Mouse (Mus musculus) intestine, embryonic 15.5 days (tissue): ENCODE measurements around the gene 4930583I09Rik. TPM values are rescaled to one million over a fixed set of nuclear protein-coding genes. Genes with fewer than 3 reads are reported as not detected.

Source experiments
- ATAC-seq: fragments of 200-750 bp; cut with Nextera tagmentation; 2 replicates; pipeline ENCODE4 v1.8.0; 2017; ENCODE audit warnings: moderate TSS enrichment, moderate library complexity
- H3K27ac ChIP-seq: fragments of 300-500 bp; sonication (generic); 2 replicates; pipeline ENCODE4 v1.5.1; 2015; ENCODE audit warnings: mild to moderate bottlenecking, inconsistent platforms
- H3K27me3 ChIP-seq: fragments of 300-500 bp; sonication (generic); replicated peaks from 2 replicates; pipeline ENCODE4 v1.6.1; 2015; ENCODE audit warnings: inconsistent platforms
- H3K36me3 ChIP-seq: fragments of 300-500 bp; sonication (generic); 2 replicates; pipeline ENCODE4 v1.6.1; 2015; ENCODE audit warnings: inconsistent platforms
- H3K4me1 ChIP-seq: fragments of 300-500 bp; sonication (generic); replicated peaks from 2 replicates; pipeline ENCODE4 v1.6.1; 2015; ENCODE audit warnings: inconsistent platforms
- H3K4me2 ChIP-seq: fragments of 300-500 bp; sonication (generic); replicated peaks from 2 replicates; pipeline ENCODE4 v1.6.1; 2015; ENCODE audit warnings: mild to moderate bottlenecking, inconsistent platforms
- H3K4me3 ChIP-seq: fragments of 300-500 bp; sonication (generic); replicated peaks from 2 replicates; pipeline ENCODE4 v1.5.1; 2015; ENCODE audit warnings: inconsistent platforms
- H3K9ac ChIP-seq: fragments of 300-500 bp; sonication (generic); 2 replicates; pipeline ENCODE4 v1.6.1; 2015; ENCODE audit warnings: inconsistent platforms
- H3K9me3 ChIP-seq: fragments of 300-500 bp; sonication (generic); 2 replicates; pipeline ENCODE4 v1.6.1; 2016; ENCODE audit warnings: inconsistent platforms
- WGBS: fragments of 180-500 bp; shearing (Covaris S2); methylation state at CpG from one replicate; pipeline ENCODE4 v1.1.7; 2015; 5-methylcytosine and 5-hydroxymethylcytosine counted together
- polyA plus RNA-seq: library from polyadenylated mRNA; unstranded; fragments of >200 nt; fragmentation: Nextera tagmentation; extraction: Ambion mirVana; gene quantifications from 2 replicates; pipeline ENCODE4 v1.2.1, GENCODE M21; 2015

4930583I09Rik gene
- polyA plus RNA-seq, 1 experiment from 2014 or later, result not detected

DNA sequence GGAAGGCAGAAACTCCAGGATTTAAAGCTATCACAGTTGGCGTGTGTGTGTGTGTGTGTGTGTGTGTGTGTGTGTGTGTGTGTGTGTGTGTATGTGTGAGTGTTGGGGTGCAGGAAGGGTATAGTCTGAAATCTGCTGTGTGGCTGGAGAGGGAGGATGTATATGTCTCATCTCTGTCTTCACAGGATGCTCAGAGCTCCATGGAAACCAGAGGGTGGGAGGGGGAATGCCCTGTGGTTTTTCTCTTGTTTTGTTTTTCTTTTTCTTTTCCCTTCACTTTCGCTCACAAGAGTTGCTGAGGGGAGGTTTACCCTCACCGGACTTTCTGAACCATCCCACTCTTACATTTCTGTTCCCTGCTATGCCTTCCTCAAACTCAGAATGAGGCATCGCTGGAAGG lies 9.0 kb downstream of the 4930583I09Rik start:
- H3K36me3 ChIP-seq, result no peaks in the 10 kb centered on the region
- no peaks in the 10 kb centered on the region for H3K27me3 ChIP-seq
- WGBS, result 63% methylated on average over 4 of the region's 4 CpGs
- H3K4me2 ChIP-seq, result no peak overlapping the region
- no peak overlapping the region for H3K9ac ChIP-seq
- H3K4me1 ChIP-seq, result no peaks in the 10 kb centered on the region
- no peak overlapping the region for H3K27ac ChIP-seq
- no peak for ATAC-seq
- H3K4me3 ChIP-seq, result no peak overlapping the region
- no peaks in the 10 kb centered on the region for H3K9me3 ChIP-seq

DNA sequence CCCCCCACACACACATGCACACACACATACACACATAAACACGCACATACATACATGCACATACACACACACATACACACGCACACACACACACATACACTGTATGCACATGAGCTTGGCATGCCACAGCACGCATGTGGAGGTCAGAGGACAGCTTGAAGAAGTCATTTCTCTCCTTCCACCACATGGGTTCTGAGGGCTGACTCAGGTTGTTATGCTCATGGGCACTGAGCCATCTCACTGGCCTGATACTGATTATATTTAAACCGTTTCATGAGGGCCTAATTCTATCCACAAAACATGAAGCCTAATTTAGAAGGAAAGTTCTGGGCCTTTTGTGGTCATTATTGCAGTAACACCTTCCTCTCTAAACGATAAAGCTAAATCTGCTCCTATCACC lies 13.3 kb downstream of the 4930583I09Rik start:
- Histone ChIP-seq H3K4me2 (no peak overlapping the region), H3K9ac (no peak overlapping the region), H3K27me3 (no peaks in the 10 kb centered on the region), H3K4me3 (no peak overlapping the region), H3K9me3 (no peaks in the 10 kb centered on the region), H3K27ac (no peak overlapping the region), H3K36me3 (no peaks in the 10 kb centered on the region), H3K4me1 (no peaks in the 10 kb centered on the region)
- 85% methylated on average over 5 of the region's 5 CpGs for WGBS
- ATAC-seq, result no peak

DNA sequence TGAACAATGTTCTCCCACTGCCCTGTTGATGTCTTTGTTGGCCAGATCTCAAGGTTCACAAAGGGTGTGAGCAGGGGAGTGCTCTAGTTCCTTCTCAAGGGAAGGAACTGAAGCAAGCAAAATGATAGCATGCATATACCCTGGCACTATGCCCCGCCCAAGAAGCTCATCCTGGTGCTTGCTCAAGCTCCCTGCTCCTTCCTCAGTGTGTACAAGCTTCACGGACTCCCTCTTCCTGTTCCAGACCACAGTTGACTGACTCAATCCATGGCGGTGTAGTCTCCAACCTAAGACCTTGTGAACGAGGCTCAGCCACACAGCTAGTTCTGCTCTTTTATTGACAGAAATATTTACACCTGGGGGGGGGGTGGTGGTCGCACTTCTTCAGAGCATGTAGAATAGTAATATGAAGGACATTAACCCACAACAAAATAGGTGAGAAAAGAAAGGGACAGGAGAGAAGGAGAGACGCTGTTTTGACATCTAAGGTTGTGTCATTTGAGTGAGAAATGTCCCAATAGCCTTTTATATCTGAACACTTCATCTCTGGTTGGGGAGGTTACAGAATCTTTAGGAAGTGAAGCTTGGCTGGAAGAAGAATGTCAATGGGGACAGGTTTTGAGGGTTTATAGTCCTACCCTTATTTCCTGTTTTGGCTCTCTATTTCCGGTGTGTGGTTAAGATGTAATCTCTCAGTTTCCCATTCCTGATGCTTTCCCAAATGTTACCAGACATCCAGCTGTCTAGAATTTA lies 14.9 kb downstream of the 4930583I09Rik start:
- Histone ChIP-seq H3K27me3 (no peaks in the 10 kb centered on the region), H3K4me3 (no peak overlapping the region), H3K27ac (no peak overlapping the region), H3K36me3 (no peaks in the 10 kb centered on the region), H3K4me1 (no peaks in the 10 kb centered on the region), H3K9me3 (no peaks in the 10 kb centered on the region), H3K4me2 (no peak overlapping the region), H3K9ac (no peak overlapping the region)
- 79% methylated on average over 7 of the region's 7 CpGs for WGBS
- no peak for ATAC-seq

- Histone ChIP-seq H3K27ac (no peak overlapping the region), H3K9ac (no peak overlapping the region), H3K27me3 (no peaks in the 10 kb centered on the region), H3K4me1 (no peaks in the 10 kb centered on the region), H3K4me3 (no peak overlapping the region), H3K4me2 (no peak overlapping the region), H3K9me3 (no peaks in the 10 kb centered on the region), H3K36me3 (no peaks in the 10 kb centered on the region)
- WGBS, result 87% methylated on average over 3 of the region's 3 CpGs
- no peak for ATAC-seq
These were observed 19.6 kb downstream of the 4930583I09Rik start for GRCm38 (mm10) chr17:64816298-64816697.

- no peaks in the 10 kb centered on the region for H3K36me3 ChIP-seq
- H3K27me3 ChIP-seq, result no peaks in the 10 kb centered on the region
- H3K27ac ChIP-seq, result no peak overlapping the region
- H3K9ac ChIP-seq, result no peak overlapping the region
- H3K4me2 ChIP-seq, result no peak overlapping the region
- H3K9me3 ChIP-seq, result no peaks in the 10 kb centered on the region
- no peaks in the 10 kb centered on the region for H3K4me1 ChIP-seq
- 79% methylated on average over 2 of the region's 2 CpGs for WGBS
- ATAC-seq, result no peak
- H3K4me3 ChIP-seq, result no peak overlapping the region
These were observed 20.1 kb downstream of the 4930583I09Rik start for GRCm38 (mm10) chr17:64815806-64816205.

- no peak overlapping the region for H3K4me2 ChIP-seq
- H3K9ac ChIP-seq, result no peak overlapping the region
- H3K36me3 ChIP-seq, result no peaks in the 10 kb centered on the region
- ATAC-seq, result no peak
- H3K4me3 ChIP-seq, result no peak overlapping the region
- H3K4me1 ChIP-seq, result no peaks in the 10 kb centered on the region
- H3K27ac ChIP-seq, result no peak overlapping the region
- H3K9me3 ChIP-seq, result no peaks in the 10 kb centered on the region
- 83% methylated on average over 6 of the region's 6 CpGs for WGBS
- H3K27me3 ChIP-seq, result no peaks in the 10 kb centered on the region
These were observed 22.3 kb downstream of the 4930583I09Rik start for GRCm38 (mm10) chr17:64813568-64813967.

- H3K36me3 ChIP-seq, result no peaks in the 10 kb centered on the region
- no peak overlapping the region for H3K27ac ChIP-seq
- no peak overlapping the region for H3K4me3 ChIP-seq
- no peak overlapping the region for H3K4me2 ChIP-seq
- 83% methylated on average over 8 of the region's 8 CpGs for WGBS
- ATAC-seq, result no peak
- no peak overlapping the region for H3K9ac ChIP-seq
- H3K27me3 ChIP-seq, result no peaks in the 10 kb centered on the region
- no peaks in the 10 kb centered on the region for H3K9me3 ChIP-seq
- H3K4me1 ChIP-seq, result no peaks in the 10 kb centered on the region
These were observed 29.8 kb downstream of the 4930583I09Rik start for GRCm38 (mm10) chr17:64806035-64806589.

GRCm38 (mm10) chr17:64804375-64805124 lies 31.3 kb downstream of the 4930583I09Rik start:
- Histone ChIP-seq H3K4me3 (no peak overlapping the region), H3K27me3 (no peaks in the 10 kb centered on the region), H3K27ac (no peak overlapping the region), H3K4me2 (no peak overlapping the region), H3K9ac (no peak overlapping the region), H3K9me3 (no peaks in the 10 kb centered on the region), H3K36me3 (no peaks in the 10 kb centered on the region), H3K4me1 (no peaks in the 10 kb centered on the region)
- no peak for ATAC-seq
- WGBS, result 69% methylated on average over 13 of the region's 13 CpGs

DNA sequence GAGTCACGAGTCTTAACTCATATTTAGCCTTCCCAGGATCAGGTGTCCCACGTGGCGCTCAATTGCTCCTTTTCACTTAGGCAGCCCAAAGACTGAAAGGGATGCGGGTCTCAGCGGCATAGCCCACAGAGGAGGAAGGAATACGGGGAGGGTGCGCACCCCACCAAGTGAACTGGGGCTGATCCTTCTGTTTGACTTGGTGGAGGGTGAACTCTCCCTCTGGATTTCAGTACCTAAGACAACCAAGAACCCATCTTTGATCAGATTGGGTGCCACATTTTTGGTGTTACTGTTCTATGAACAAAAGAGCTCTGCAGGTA lies 33.0 kb downstream of the 4930583I09Rik start:
- H3K9ac ChIP-seq, result no peak overlapping the region
- H3K36me3 ChIP-seq, result no peaks in the 10 kb centered on the region
- no peak overlapping the region for H3K27ac ChIP-seq
- H3K4me3 ChIP-seq, result no peak overlapping the region
- H3K27me3 ChIP-seq, result no peaks in the 10 kb centered on the region
- no peaks in the 10 kb centered on the region for H3K4me1 ChIP-seq
- no peaks in the 10 kb centered on the region for H3K9me3 ChIP-seq
- H3K4me2 ChIP-seq, result no peak overlapping the region
- ATAC-seq, result no peak
- WGBS, result 62% methylated on average over 7 of the region's 7 CpGs

DNA sequence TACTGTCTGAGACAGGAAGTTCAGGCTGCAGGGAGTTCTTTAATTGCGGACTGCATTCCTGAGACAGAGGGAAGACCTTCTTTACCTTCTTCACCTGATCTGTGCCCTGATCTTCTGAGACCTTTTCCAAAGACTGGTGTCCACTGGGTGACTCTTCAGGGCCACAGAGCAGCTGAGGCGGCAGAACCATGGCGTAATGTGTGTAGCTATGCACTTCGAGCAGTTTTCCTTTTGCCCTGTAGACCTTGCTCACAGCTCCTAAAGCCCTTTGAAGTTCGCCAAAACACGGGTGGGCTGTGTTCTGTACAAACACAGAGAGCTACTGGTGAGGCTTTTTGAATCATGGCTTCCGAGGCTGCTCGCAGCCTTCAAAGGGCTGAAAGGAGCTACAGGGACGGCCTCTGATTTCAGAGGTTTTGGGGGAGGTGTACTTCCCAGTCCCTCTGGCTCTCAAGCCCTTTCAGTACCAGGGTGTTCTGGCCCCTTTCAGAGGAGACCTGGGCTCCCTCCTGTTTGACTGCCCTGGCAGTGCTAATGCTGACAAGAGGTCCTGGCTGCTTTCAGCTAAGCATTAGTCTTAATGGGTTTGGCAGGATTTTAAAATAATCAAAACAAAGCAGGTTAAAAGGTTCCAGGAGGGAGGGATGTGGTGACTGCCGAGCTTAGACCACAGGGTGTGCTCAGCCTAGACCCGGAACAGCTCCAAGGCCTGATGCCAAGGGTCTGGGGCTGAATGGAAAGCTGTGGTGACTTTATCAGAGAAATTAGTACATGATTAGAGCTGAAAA lies 33.5 kb downstream of the 4930583I09Rik start:
- Histone ChIP-seq H3K9me3 (no peaks in the 10 kb centered on the region), H3K27ac (no peak overlapping the region), H3K4me2 (no peak overlapping the region), H3K27me3 (no peaks in the 10 kb centered on the region), H3K4me1 (no peaks in the 10 kb centered on the region), H3K9ac (no peak overlapping the region), H3K4me3 (no peak overlapping the region), H3K36me3 (no peaks in the 10 kb centered on the region)
- 36% methylated on average over 11 of the region's 11 CpGs for WGBS
- no peak; the same call in 1 of the 2 replicates for ATAC-seq

DNA sequence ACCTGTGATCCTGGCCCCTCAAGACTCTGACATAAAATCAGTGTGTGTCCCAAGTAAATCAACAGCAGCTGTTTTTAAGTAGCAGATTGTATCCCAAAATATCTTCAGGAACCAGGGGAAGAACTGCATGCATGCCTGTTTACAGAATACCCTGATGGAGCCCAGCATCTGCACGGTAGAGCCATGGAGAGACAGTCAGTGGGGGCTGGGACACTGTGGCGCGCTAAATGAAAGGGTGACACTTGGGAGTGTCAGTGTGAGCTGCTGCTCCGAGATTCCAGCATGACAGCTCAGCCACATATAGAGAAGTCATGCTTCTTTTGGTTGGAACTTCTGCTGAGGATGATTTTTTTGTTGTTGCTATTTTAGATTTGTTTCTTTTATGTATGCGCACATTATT lies 43.2 kb downstream of the 4930583I09Rik start:
- no peak overlapping the region for H3K4me3 ChIP-seq
- no peak overlapping the region for H3K9ac ChIP-seq

GRCm38 (mm10) chr17:64792076-64792475 lies 43.8 kb downstream of the 4930583I09Rik start:
- Histone ChIP-seq H3K4me3 (no peak overlapping the region), H3K4me2 (no peak overlapping the region), H3K27me3 (no peaks in the 10 kb centered on the region), H3K27ac (no peak overlapping the region), H3K36me3 (no peaks in the 10 kb centered on the region), H3K9me3 (no peaks in the 10 kb centered on the region), H3K9ac (no peak overlapping the region), H3K4me1 (no peaks in the 10 kb centered on the region)
- ATAC-seq, result no peak
- WGBS, result 90% methylated on average over 3 of the region's 3 CpGs

More for the DNA sequence above, 43.2 kb downstream of the 4930583I09Rik start:
- WGBS, result 78% methylated on average over 5 of the region's 5 CpGs
- no peaks in the 10 kb centered on the region for H3K9me3 ChIP-seq
- H3K36me3 ChIP-seq, result no peaks in the 10 kb centered on the region
- H3K27me3 ChIP-seq, result no peaks in the 10 kb centered on the region
- ATAC-seq, result no peak
- no peak overlapping the region for H3K27ac ChIP-seq
- no peaks in the 10 kb centered on the region for H3K4me1 ChIP-seq
- no peak overlapping the region for H3K4me2 ChIP-seq
